Mouse (Mus musculus) lung, postnatal 0 days (tissue): ENCODE results near the gene Dlg3. TPM values are rescaled to one million over a fixed set of nuclear protein-coding genes. Genes with fewer than 3 reads are reported as not detected.
A peak's percentile ranks its signal among the peaks of the same experiment; 100 is the strongest.

Experiments
- ATAC-seq: fragments of 200-750 bp; cut with Nextera tagmentation; 2 replicates; pipeline ENCODE4 v1.8.0; 2017; ENCODE audit warnings: moderate library complexity
- DNase-seq: peaks from one replicate; pipeline ENCODE4 v3.0.0-alpha.2; 2016; ENCODE audit warnings: low spot score
- H3K27ac ChIP-seq: fragments of 300-500 bp; sonication (generic); 2 replicates; pipeline ENCODE4 v1.5.1; 2014; ENCODE audit warnings: antibody characterized with exemption, mild to moderate bottlenecking, low read length, mixed read lengths
- H3K27me3 ChIP-seq: fragments of 300-500 bp; sonication (generic); replicated peaks from 2 replicates; pipeline ENCODE4 v1.6.1; 2014; ENCODE audit warnings: low read length, mixed read lengths; ENCODE audit not compliant: insufficient read depth
- H3K36me3 ChIP-seq: fragments of 300-500 bp; sonication (generic); 2 replicates; pipeline ENCODE4 v1.6.1; 2014; ENCODE audit warnings: low read length, mixed read lengths; ENCODE audit not compliant: insufficient read depth
- H3K4me1 ChIP-seq: fragments of 300-500 bp; sonication (generic); 2 replicates; pipeline ENCODE4 v1.6.1; 2014; ENCODE audit warnings: antibody characterized with exemption, low read depth, low read length, mixed read lengths; ENCODE audit not compliant: insufficient read depth
- H3K4me2 ChIP-seq: fragments of 300-500 bp; sonication (generic); replicated peaks from 2 replicates; pipeline ENCODE4 v1.6.1; 2014; ENCODE audit warnings: low read depth, mild to moderate bottlenecking, low read length, moderate library complexity, mixed read lengths
- H3K4me3 ChIP-seq: fragments of 300-500 bp; sonication (generic); 2 replicates; pipeline ENCODE4 v1.5.1; 2014; ENCODE audit warnings: low read depth, low read length
- H3K9ac ChIP-seq: fragments of 300-500 bp; sonication (generic); replicated peaks from 2 replicates; pipeline ENCODE4 v1.6.1; 2014; ENCODE audit warnings: low read depth, mild to moderate bottlenecking
- H3K9me3 ChIP-seq: fragments of 300-500 bp; sonication (generic); 2 replicates; pipeline ENCODE4 v1.6.1; 2016; ENCODE audit warnings: low read length, mixed read lengths
- CTCF ChIP-seq: IDR thresholded peaks from 2 replicates; pipeline ENCODE4 v1.5.1; 2016; ENCODE audit warnings: antibody characterized with exemption, mild to moderate bottlenecking
- EP300 ChIP-seq: IDR thresholded peaks from 2 replicates; pipeline ENCODE4 v1.6.1; 2016; ENCODE audit warnings: antibody characterized with exemption, mild to moderate bottlenecking, control low read depth
- WGBS: fragments of 180-500 bp; shearing (Covaris S2); extraction: QIAGEN DNeasy Blood & Tissue Kit; methylation state at CpG from one replicate; pipeline ENCODE4 v1.1.7; 2014; 5-methylcytosine and 5-hydroxymethylcytosine counted together
- polyA plus RNA-seq: library from polyadenylated mRNA; unstranded; fragments of >200 nt; fragmentation: Nextera tagmentation; extraction: Ambion mirVana; gene quantifications from 2 replicates; pipeline ENCODE4 v1.2.1, GENCODE M21; 2015

The Dlg3 gene
- polyA plus RNA-seq = 1.8 TPM in 2 replicates

DNA sequence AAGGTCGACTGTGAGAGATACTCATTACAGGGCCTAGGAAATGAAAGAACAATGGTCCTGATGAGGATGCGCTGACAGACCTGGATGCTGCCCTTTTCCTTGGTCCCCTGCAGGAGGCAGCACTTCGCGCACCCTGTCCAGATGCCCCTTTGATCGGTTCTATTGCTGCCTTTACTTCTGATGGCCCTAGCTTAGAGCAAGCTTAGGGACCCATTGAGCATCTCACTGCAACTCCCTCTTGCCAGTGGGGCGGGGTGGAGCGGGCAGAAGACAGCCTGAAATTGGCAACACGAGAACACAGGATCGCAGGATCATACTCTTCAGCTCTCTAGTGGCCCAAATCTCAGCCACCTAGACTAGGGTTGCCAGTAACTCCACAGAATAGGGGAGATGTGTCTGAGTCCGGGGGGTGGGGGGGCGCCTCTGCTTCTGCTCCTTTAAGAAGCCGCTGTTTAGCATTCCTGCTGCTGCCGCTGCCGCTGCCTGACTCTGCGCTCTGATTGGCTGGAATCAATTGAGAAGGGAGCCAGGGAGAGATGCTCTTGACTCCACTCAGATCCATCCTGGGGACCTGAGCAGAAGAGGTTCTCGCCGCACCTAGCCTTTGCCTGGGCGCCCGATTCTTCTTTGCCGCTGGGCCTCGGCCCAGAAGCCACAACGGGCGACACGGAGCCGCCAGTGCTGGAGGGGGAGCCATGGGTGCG, at the start of gene Dlg3:
Gene Dlg3 (plus strand): TSS at position 542 of the 704 bp plus-strand sequence.
- Histone ChIP-seq H3K27me3 (0 out of 2 replicates have a peak, but pooled peaks cover 3% of the 10 kb centered on the region), H3K9ac (no peak within 1 kb of the TSS), H3K36me3 (no peaks in the 10 kb centered on the region), H3K4me1 (no peaks in the 10 kb centered on the region), H3K4me2 (peak within 1 kb of the TSS; percentile 48), H3K27ac (no peak within 1 kb of the TSS), H3K4me3 (peak within 1 kb of the TSS; percentile 14; the same call in 1 of the 2 replicates), H3K9me3 (no peaks in the 10 kb centered on the region)
- WGBS = 22% methylated on average over 18 of the region's 26 CpGs
- peak; percentile 35 for ATAC-seq
- no peak for DNase-seq
- TF ChIP-seq CTCF (peak; percentile 44), EP300 (no peak)

DNA sequence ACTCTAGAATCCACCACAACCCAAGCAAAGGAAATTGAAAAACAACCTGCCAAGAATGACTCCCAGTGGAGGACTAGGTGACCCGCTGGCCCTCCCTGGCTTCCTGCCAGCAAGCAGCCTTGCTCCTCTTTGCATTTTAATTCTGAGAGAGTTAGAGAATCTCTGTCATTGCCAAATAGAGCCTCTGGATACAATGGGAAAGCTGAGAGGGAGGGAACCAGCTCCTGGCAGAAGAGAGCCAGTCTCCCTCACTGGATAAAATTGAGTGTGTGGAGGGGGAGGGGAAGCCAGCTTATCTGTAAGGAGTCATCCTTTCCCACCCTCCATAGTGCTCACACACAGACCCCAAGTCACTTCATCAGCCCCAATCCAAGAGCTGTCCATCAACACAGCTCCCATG, 38.6 kb upstream of the Dlg3 start:
- TF ChIP-seq CTCF (no peak), EP300 (no peak)
- Histone ChIP-seq H3K4me1 (no peaks in the 10 kb centered on the region), H3K27me3 (0 out of 2 replicates have a peak, but pooled peaks cover 7% of the 10 kb centered on the region), H3K4me2 (no peak overlapping the region), H3K4me3 (no peak overlapping the region), H3K9ac (no peak overlapping the region), H3K27ac (no peak overlapping the region), H3K36me3 (no peaks in the 10 kb centered on the region), H3K9me3 (no peaks in the 10 kb centered on the region)
- DNase-seq (no peak), ATAC-seq (no peak)
- 82% methylated on average over 1 of the region's 1 CpGs for WGBS

DNA sequence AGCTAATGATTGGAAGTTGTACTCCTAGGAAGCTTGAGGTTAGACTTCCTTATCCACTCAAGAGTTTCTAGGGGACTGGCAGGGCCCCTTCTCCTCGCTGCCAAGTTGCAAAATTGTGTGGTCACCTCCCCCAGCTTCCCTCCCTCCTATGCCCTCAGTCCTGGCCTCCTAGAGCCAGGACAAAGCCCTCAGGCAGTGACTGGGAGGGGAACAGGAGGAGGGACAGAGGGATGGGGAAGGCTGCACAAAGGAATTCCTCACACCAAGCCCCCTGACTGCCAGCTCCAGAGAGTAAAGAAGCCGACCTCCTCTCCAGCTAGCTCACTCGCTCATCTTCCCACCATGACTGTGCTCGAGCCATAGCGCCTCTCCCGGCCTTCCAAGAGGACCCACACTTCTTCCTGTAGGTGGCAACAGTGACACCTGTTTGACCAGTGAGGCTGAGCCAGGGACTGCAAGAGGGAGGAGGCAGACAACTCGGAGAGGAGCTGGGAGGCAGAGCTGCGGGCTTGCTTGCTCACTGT, 37.8 kb upstream of the Dlg3 start, which contains the start of gene Gdpd2:
Gene Gdpd2 (plus strand): TSS at position 209 of the 524 bp plus-strand sequence.
- 11% methylated on average over 7 of the region's 8 CpGs for whole genome bisulfite sequencing
- peak; percentile 79 for ATAC-seq
- no peaks in the 10 kb centered on the region for H3K36me3 ChIP-seq
- H3K27me3 ChIP-seq = 0 out of 2 replicates have a peak, but pooled peaks cover 7% of the 10 kb centered on the region
- no peaks in the 10 kb centered on the region for H3K9me3 ChIP-seq
- H3K4me3 ChIP-seq = peak within 1 kb of the TSS; percentile 5; the same call in 1 of the 2 replicates
- peak; percentile 68 for DNase-seq
- H3K9ac ChIP-seq = no peak within 1 kb of the TSS
- TF ChIP-seq EP300 (no peak), CTCF (peak; percentile 65)
- H3K4me1 ChIP-seq = no peaks in the 10 kb centered on the region
- peak within 1 kb of the TSS; percentile 36 for H3K4me2 ChIP-seq
- no peak within 1 kb of the TSS for H3K27ac ChIP-seq

DNA sequence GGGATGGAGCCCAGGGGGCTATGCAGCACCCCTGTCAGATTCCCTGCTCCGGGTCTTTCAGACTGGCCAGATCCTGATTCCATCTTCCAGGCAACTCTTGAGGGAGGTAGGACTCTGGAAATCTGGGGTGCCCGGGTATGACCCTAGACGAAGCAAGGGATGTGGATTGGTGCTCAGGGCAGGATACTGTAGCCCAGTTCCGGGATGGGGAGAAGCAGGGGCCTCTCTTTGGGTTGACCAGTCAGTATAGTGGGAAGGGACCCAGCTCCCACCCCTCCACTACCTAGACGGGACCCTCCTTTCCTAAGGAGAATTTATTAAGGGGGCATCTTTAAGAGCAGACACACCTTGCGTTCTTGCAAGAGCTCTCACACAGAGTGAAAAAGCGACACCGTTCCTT, 37.3 kb upstream of the Dlg3 start:
- DNase-seq (no peak), ATAC-seq (peak; percentile 17; the same call in 1 of the 2 replicates)
- TF ChIP-seq EP300 (no peak), CTCF (no peak)
- peak overlapping the region; percentile 5; the same call in 1 of the 2 replicates for H3K4me3 ChIP-seq
- H3K9me3 ChIP-seq = no peaks in the 10 kb centered on the region
- H3K27me3 ChIP-seq = 0 out of 2 replicates have a peak, but pooled peaks cover 7% of the 10 kb centered on the region
- no peak overlapping the region for H3K27ac ChIP-seq
- no peak overlapping the region for H3K9ac ChIP-seq
- H3K36me3 ChIP-seq = no peaks in the 10 kb centered on the region
- H3K4me2 ChIP-seq = peak overlapping the region; percentile 36
- no peaks in the 10 kb centered on the region for H3K4me1 ChIP-seq
- WGBS = 19% methylated on average over 6 of the region's 8 CpGs

DNA sequence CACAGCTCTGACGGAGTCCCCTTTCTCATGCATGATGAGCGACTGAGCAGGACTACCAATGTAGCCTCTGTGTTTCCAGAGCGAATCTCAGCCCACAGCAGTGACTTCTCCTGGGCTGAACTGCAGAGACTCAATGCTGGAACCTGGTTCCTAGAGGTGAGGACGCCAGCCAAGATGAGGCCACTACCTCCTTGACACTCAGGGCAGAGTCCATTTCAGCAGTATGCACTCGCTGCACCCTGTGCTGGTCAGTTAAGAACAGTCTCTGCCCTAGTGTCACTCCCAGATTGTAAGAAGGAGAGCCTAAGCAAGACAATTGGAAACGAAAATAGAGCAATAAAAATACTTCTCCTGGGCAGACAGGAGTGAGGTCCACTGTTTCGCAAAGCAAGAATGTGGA, 33.2 kb upstream of the Dlg3 start:
- Histone ChIP-seq H3K27me3 (0 out of 2 replicates have a peak, but pooled peaks cover 7% of the 10 kb centered on the region), H3K4me1 (no peaks in the 10 kb centered on the region), H3K9me3 (no peaks in the 10 kb centered on the region), H3K4me3 (no peak overlapping the region), H3K36me3 (no peaks in the 10 kb centered on the region), H3K4me2 (no peak overlapping the region), H3K27ac (no peak overlapping the region), H3K9ac (no peak overlapping the region)
- DNase-seq = no peak
- TF ChIP-seq EP300 (no peak), CTCF (no peak)
- no peak for ATAC-seq
- WGBS = 72% methylated on average over 7 of the region's 7 CpGs

DNA sequence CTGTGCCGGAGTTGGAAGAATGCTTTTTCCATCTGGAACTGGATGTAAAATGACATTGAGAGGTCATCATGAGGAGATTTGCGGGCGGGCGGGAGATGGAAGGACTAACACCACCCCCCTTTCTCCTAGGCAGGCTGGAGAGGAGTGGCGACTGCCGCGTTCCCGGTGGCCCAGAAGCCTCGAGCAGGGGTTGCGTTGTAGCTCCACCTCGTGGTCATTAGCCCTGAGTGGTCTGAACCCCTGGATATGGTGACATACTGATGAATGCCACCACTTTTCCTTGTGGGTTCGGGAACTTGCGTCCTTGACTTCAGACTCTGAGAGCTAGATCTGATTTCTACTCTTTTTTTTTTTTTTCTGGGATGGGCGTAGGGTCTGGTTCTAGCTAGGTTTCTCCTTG, 28.6 kb upstream of the Dlg3 start:
- H3K27me3 ChIP-seq = no peaks in the 10 kb centered on the region
- H3K27ac ChIP-seq = no peak overlapping the region
- peak overlapping the region; percentile 42 for H3K4me2 ChIP-seq
- H3K9ac ChIP-seq = no peak overlapping the region
- H3K36me3 ChIP-seq = no peaks in the 10 kb centered on the region
- ATAC-seq (peak; percentile 81), DNase-seq (peak; percentile 67)
- no peaks in the 10 kb centered on the region for H3K9me3 ChIP-seq
- peak; percentile 75 for TF ChIP-seq CTCF
- TF ChIP-seq EP300 = no peak
- H3K4me3 ChIP-seq = no peak overlapping the region
- no peaks in the 10 kb centered on the region for H3K4me1 ChIP-seq
- WGBS = 16% methylated on average over 14 of the region's 14 CpGs
